Mouse (Mus musculus) limb, embryonic 14.5 days (tissue): Measurements from ENCODE around the gene Dgkh. TPM values are rescaled to one million over a fixed set of nuclear protein-coding genes. Genes with fewer than 3 reads are reported as not detected.

Experiments
- ATAC-seq: fragments of 200-750 bp; cut with Nextera tagmentation; 2 replicates; pipeline ENCODE4 v1.8.0; 2017; ENCODE audit warnings: low read depth, moderate number of reproducible peaks, moderate TSS enrichment; ENCODE audit not compliant: low FRiP score
- DNase-seq: peaks from one replicate; pipeline ENCODE4 v3.0.0-alpha.2; 2015; ENCODE audit warnings: low spot score
- H3K27ac ChIP-seq: fragments of 300-500 bp; sonication (generic); replicated peaks from 2 replicates; pipeline ENCODE4 v1.5.1; 2014; ENCODE audit warnings: low read depth, mild to moderate bottlenecking, low read length, moderate library complexity, mixed read lengths
- H3K27me3 ChIP-seq: fragments of 300-500 bp; sonication (generic); 2 replicates; pipeline ENCODE4 v1.6.1; 2014; ENCODE audit warnings: low read length, mixed read lengths; ENCODE audit not compliant: control insufficient read depth, insufficient read depth
- H3K36me3 ChIP-seq: fragments of 300-500 bp; sonication (generic); 2 replicates; pipeline ENCODE4 v1.6.1; 2014; ENCODE audit warnings: mild to moderate bottlenecking, low read length, moderate library complexity, mixed read lengths; ENCODE audit not compliant: control insufficient read depth, insufficient read depth
- H3K4me1 ChIP-seq: fragments of 300-500 bp; sonication (generic); 2 replicates; pipeline ENCODE4 v1.6.1; 2014; ENCODE audit warnings: antibody characterized with exemption, low read length, mixed read lengths; ENCODE audit not compliant: control insufficient read depth, insufficient read depth
- H3K4me2 ChIP-seq: fragments of 300-500 bp; sonication (generic); replicated peaks from 2 replicates; pipeline ENCODE4 v1.6.1; 2014; ENCODE audit warnings: low read depth, mild to moderate bottlenecking, low read length, moderate library complexity; ENCODE audit not compliant: severe bottlenecking
- H3K4me3 ChIP-seq: fragments of 300-500 bp; sonication (generic); replicated peaks from 2 replicates; pipeline ENCODE4 v1.5.1; 2014; ENCODE audit warnings: low read length
- H3K9ac ChIP-seq: fragments of 300-500 bp; sonication (generic); 2 replicates; pipeline ENCODE4 v1.6.1; 2014; ENCODE audit warnings: mild to moderate bottlenecking, low read depth, low read length, moderate library complexity; ENCODE audit not compliant: severe bottlenecking
- H3K9me3 ChIP-seq: fragments of 300-500 bp; sonication (generic); 2 replicates; pipeline ENCODE4 v1.6.1; 2016; ENCODE audit warnings: low read length; ENCODE audit not compliant: control insufficient read depth
- POLR2A ChIP-seq: fragments of 200-500 bp; IDR thresholded peaks from 2 replicates; pipeline ENCODE4 v1.8.0; 2012; ENCODE audit warnings: inconsistent platforms, mild to moderate bottlenecking, moderate library complexity, borderline replicate concordance; ENCODE audit not compliant: insufficient read depth, insufficient read length; ENCODE audit errors: extremely low read depth
- WGBS: fragments of 180-500 bp; shearing (Covaris S2); extraction: QIAGEN DNeasy Blood & Tissue Kit; methylation state at CpG from one replicate; pipeline ENCODE4 v1.1.7; 2014; 5-methylcytosine and 5-hydroxymethylcytosine counted together
- polyA plus RNA-seq, 2 experiments: library from polyadenylated mRNA; depleted of rRNA in 1 of 2; stranded (reverse) in 1 of 2; unstranded in 1 of 2; fragments of >200 nt; fragmentation: Nextera tagmentation in 1 of 2; extraction: Ambion mirVana in 1 of 2; gene quantifications; 2 replicates each; pipeline versions ENCODE4 v1.2.1 to v1.2.3; 2012 to 2014

Gene Dgkh
- polyA plus RNA-seq, 2 experiments, result 2.1 to 2.2 TPM

DNA sequence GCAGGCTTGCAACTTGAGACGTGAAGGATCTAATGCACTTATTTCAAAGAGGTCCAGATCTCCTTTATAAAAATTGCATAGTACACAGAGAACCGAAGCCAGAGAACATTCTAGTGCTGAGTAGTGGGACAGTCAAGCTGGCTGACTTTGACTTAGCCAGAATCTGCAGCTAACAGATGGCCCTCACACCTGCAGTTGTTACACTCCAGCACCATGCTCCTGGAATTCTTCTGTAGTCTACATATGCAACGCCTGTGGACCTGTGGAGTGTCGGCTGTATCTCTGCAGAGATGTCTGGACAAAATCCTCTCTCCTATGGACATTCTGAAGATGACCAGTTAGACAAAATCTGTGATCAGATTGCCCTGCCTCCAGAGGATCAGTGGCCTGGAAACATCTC is 28.6 kb downstream of the Dgkh start:
- Histone ChIP-seq H3K36me3 (no peaks in the 10 kb centered on the region), H3K27ac (no peak overlapping the region), H3K4me2 (no peak overlapping the region), H3K9ac (no peak overlapping the region), H3K27me3 (no peaks in the 10 kb centered on the region), H3K4me1 (peaks cover 7% of the 10 kb centered on the region), H3K4me3 (no peak overlapping the region), H3K9me3 (no peaks in the 10 kb centered on the region)
- DNase-seq, result no peak
- no peak for ATAC-seq
- TF ChIP-seq POLR2A, result no peak
- 79% methylated on average over 4 of the region's 4 CpGs for WGBS

DNA sequence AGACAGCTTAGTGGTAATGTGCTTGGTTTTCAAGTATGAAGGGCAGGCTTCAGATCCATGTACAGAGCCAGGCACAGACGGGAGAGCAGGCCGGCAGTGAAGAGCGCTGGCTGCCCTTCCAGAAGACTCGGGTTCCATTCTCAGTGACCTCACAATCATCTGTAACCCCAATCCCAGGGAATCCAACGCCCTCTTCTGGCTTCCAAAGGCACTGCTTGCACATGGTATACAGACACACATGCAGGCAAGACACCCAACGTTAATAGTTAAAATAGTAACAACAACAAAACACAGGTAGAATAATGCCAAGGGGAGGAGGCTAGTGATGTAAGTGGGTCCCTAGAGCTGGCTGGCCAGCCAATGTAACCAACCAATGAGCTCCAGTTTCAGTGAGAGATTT is 29.2 kb downstream of the Dgkh start:
- Histone ChIP-seq H3K4me1 (peaks cover 7% of the 10 kb centered on the region), H3K27ac (no peak overlapping the region)
- ATAC-seq, result no peak

DNA sequence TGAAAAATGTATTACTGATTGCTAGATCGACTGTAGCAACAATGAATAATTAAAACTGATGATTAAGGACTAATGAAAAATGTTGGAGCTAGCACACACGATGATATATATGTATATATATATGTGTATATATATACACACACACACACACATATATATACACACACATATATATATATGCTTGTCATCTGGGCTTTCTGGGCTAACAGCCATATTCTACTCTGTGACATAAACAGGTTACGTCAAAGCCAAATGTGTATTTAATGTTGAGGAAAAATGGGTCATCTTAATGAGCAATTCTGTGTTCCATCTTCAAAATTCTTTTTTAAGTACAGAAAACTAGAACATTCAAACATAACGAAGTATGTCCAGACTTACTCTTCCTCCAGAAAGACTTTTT is 30.5 kb downstream of the Dgkh start:
- ATAC-seq, result no peak
- no peak overlapping the region for H3K4me3 ChIP-seq
- no peak for TF ChIP-seq POLR2A
- H3K27ac ChIP-seq, result no peak overlapping the region
- H3K4me1 ChIP-seq, result peaks cover 7% of the 10 kb centered on the region
- no peak for DNase-seq
- H3K9me3 ChIP-seq, result no peaks in the 10 kb centered on the region
- no peak overlapping the region for H3K4me2 ChIP-seq
- WGBS, result 75% methylated on average over 4 of the region's 4 CpGs
- H3K36me3 ChIP-seq, result no peaks in the 10 kb centered on the region
- no peaks in the 10 kb centered on the region for H3K27me3 ChIP-seq
- no peak overlapping the region for H3K9ac ChIP-seq

More for the DNA sequence above, 29.2 kb downstream of the Dgkh start:
- H3K9ac ChIP-seq, result no peak overlapping the region
- no peak overlapping the region for H3K4me2 ChIP-seq
- no peak overlapping the region for H3K4me3 ChIP-seq
- no peaks in the 10 kb centered on the region for H3K27me3 ChIP-seq
- DNase-seq, result no peak
- no peak for TF ChIP-seq POLR2A
- WGBS, result 83% methylated on average over 6 of the region's 6 CpGs
- no peaks in the 10 kb centered on the region for H3K36me3 ChIP-seq
- no peaks in the 10 kb centered on the region for H3K9me3 ChIP-seq

DNA sequence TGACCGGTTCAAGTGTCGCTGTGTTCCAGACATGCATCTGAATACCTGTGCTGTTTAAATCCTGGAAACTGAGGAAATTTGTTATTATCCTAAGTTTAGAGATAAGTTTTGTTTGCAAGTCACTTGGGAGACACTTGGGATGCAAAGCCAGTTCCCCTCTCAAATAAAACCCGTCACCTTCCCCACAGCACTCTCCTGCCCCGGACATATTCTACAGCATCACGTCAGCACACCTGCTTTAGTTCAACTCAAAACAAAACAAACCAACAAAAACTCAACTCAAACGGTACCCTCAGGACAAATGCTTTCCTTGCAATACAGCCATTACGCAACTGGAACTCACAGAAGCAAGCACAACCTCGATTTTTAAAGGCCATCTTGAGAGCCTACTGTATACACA is 31.1 kb downstream of the Dgkh start:
- ATAC-seq, result no peak

DNA sequence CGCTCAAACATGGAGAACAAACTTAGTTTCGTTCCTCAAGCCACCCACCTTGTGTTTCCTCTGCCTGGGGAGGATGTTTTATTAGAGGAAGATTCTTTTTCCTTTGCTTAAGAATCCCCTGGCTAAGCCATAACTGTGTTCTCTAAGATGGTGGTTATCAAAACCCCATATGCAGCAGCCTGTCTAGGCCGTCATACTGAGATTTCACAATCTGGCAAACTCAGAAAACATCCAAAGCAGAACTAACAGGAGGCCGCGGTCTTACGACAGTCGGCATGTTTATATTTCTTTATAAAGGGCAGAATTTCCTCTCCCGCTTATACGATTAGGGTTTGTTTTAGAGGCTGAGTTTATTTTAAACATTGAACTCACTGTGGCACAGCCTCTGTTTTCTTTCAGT is 31.5 kb downstream of the Dgkh start:
- WGBS, result 71% methylated on average over 9 of the region's 9 CpGs
- Histone ChIP-seq H3K9me3 (no peaks in the 10 kb centered on the region), H3K9ac (no peak overlapping the region), H3K4me3 (no peak overlapping the region), H3K36me3 (no peaks in the 10 kb centered on the region), H3K27ac (no peak overlapping the region), H3K4me2 (no peak overlapping the region), H3K4me1 (peaks cover 7% of the 10 kb centered on the region), H3K27me3 (no peaks in the 10 kb centered on the region)
- DNase-seq (no peak), ATAC-seq (no peak)
- TF ChIP-seq POLR2A, result no peak

More for the DNA sequence above, 31.1 kb downstream of the Dgkh start:
- no peak for TF ChIP-seq POLR2A
- Histone ChIP-seq H3K9me3 (no peaks in the 10 kb centered on the region), H3K27ac (no peak overlapping the region), H3K4me2 (no peak overlapping the region), H3K27me3 (no peaks in the 10 kb centered on the region), H3K4me1 (peaks cover 7% of the 10 kb centered on the region), H3K9ac (no peak overlapping the region), H3K36me3 (no peaks in the 10 kb centered on the region), H3K4me3 (no peak overlapping the region)
- WGBS, result 55% methylated on average over 8 of the region's 8 CpGs
- DNase-seq, result no peak

DNA sequence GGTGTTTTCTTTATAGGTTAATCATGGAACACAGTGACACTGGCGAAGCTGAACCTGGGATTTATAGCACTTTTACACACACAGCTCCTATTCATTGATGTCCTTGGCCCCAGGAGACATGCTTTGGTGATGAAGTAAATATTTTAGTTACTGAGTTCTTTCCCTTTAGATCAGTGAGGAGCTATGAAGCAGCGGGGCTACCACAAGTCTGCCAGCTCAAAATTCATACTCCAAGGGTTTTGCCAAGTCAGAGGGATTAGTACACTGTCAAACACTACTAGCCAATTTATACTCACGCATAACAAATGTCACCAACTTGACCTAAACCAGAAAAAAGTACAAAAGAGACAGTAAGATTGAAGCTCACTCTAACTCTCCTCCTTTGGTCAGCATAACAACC is 32.9 kb downstream of the Dgkh start:
- Histone ChIP-seq H3K27ac (no peak overlapping the region), H3K9me3 (no peaks in the 10 kb centered on the region), H3K4me3 (no peak overlapping the region), H3K36me3 (no peaks in the 10 kb centered on the region), H3K4me1 (peaks cover 7% of the 10 kb centered on the region), H3K4me2 (no peak overlapping the region), H3K27me3 (no peaks in the 10 kb centered on the region), H3K9ac (no peak overlapping the region)
- ATAC-seq, result no peak
- TF ChIP-seq POLR2A, result no peak
- WGBS, result 77% methylated on average over 3 of the region's 3 CpGs
- no peak for DNase-seq
